Mouse (Mus musculus) CH12.LX (cell line): Measurements from ENCODE around the gene Trim40. TPM values are rescaled to one million over a fixed set of nuclear protein-coding genes. Genes with fewer than 3 reads are reported as not detected.

Source experiments
- DNase-seq: peaks from one replicate; pipeline ENCODE4 v3.0.0-alpha.2; 2013; ENCODE audit errors: extremely low read depth
- H3K27ac ChIP-seq: 2 replicates; pipeline ENCODE4 v1.5.1; 2012; ENCODE audit warnings: low read depth, mild to moderate bottlenecking, control low read depth, moderate library complexity; ENCODE audit not compliant: insufficient read depth
- H3K27me3 ChIP-seq: replicated peaks from 2 replicates; pipeline ENCODE3; 2012; ENCODE audit warnings: inconsistent platforms
- H3K36me3 ChIP-seq, 2 experiments: replicated peaks in 1 of 2; 2 replicates each; pipeline versions ENCODE3 to v1.6.1; 2012; ENCODE audit warnings: inconsistent platforms in 1 of 2, low read length in 1 of 2, mild to moderate bottlenecking in 1 of 2, mixed read lengths in 1 of 2, moderate library complexity in 1 of 2; ENCODE audit not compliant: control insufficient read depth in 1 of 2, insufficient read depth in 1 of 2
- H3K4me1 ChIP-seq, 2 experiments: 2 replicates each; pipeline ENCODE4 v1.6.1; 2012; ENCODE audit warnings: inconsistent platforms in 1 of 2, moderate library complexity in 1 of 2; ENCODE audit not compliant: insufficient read depth in 2 of 2, control insufficient read depth in 1 of 2
- H3K4me2 ChIP-seq: 2 replicates; pipeline ENCODE4 v1.6.1; 2012; ENCODE audit warnings: low read depth, mild to moderate bottlenecking, control low read depth; ENCODE audit not compliant: poor library complexity, insufficient read depth, severe bottlenecking
- H3K4me3 ChIP-seq, 3 experiments: fragments of 150-350 bp in 1 of 3; sonication (generic) in 1 of 3; replicated peaks in 1 of 3; 2 replicates each; pipeline versions ENCODE3 to v1.5.1; 2011 to 2012; ENCODE audit warnings: low read depth in 2 of 3, low read length in 2 of 3, mild to moderate bottlenecking in 2 of 3, moderate library complexity in 2 of 3, control low read depth in 1 of 3, improper control_type of control experiment in 1 of 3, inconsistent platforms in 1 of 3, mixed read lengths in 1 of 3; ENCODE audit not compliant: poor library complexity in 1 of 3
- H3K79me2 ChIP-seq: replicated peaks from 2 replicates; pipeline ENCODE4 v1.6.1; 2012; ENCODE audit warnings: mild to moderate bottlenecking, moderate library complexity; ENCODE audit not compliant: control insufficient read depth, poor library complexity, insufficient read depth, severe bottlenecking; ENCODE audit errors: extremely low read depth
- H3K9ac ChIP-seq: 2 replicates; pipeline ENCODE4 v1.6.1; 2012; ENCODE audit warnings: low read depth, mild to moderate bottlenecking, control low read depth, moderate library complexity; ENCODE audit not compliant: insufficient read depth
- H3K9me3 ChIP-seq: replicated peaks from 2 replicates; pipeline ENCODE3; 2012; ENCODE audit warnings: low read length, inconsistent platforms, mixed read lengths
- BHLHE40 ChIP-seq: IDR thresholded peaks from 2 replicates; pipeline ENCODE4 v1.6.1; 2011; ENCODE audit warnings: mild to moderate bottlenecking, low read depth, low read length, improper control_type of control experiment
- CHD1 ChIP-seq: IDR thresholded peaks from 2 replicates; pipeline ENCODE4 v1.6.1; 2012; ENCODE audit warnings: low read depth, low read length, improper control_type of control experiment, inconsistent platforms
- CHD2 ChIP-seq: IDR thresholded peaks from 2 replicates; pipeline ENCODE4 v1.6.1; 2011; ENCODE audit warnings: low read length, improper control_type of control experiment
- CTCF ChIP-seq, 2 experiments: IDR thresholded peaks in 1 of 2; conservative IDR thresholded peaks in 1 of 2; 2 replicates each; pipeline ENCODE4 v1.5.1; 2011 to 2012; ENCODE audit warnings: low read depth in 2 of 2, low read length in 2 of 2, improper control_type of control experiment in 1 of 2, inconsistent platforms in 1 of 2, mild to moderate bottlenecking in 1 of 2, moderate library complexity in 1 of 2
- E2F4 ChIP-seq: IDR thresholded peaks from 2 replicates; pipeline ENCODE4 v1.6.1; 2011; ENCODE audit warnings: low read depth, low read length, improper control_type of control experiment; ENCODE audit not compliant: insufficient replicate concordance
- ELF1 ChIP-seq: IDR thresholded peaks from 2 replicates; pipeline ENCODE4 v1.6.1; 2014; ENCODE audit warnings: low read depth, mild to moderate bottlenecking, inconsistent platforms, low read length, improper control_type of control experiment
- EP300 ChIP-seq: IDR thresholded peaks from 2 replicates; pipeline ENCODE4 v1.6.1; 2011; ENCODE audit warnings: low read length, improper control_type of control experiment
- ETS1 ChIP-seq: conservative IDR thresholded peaks from 2 replicates; pipeline ENCODE4 v1.6.1; 2012; ENCODE audit warnings: low read depth, mild to moderate bottlenecking, inconsistent platforms, low read length, improper control_type of control experiment, moderate library complexity
- GABPA ChIP-seq: IDR thresholded peaks from 2 replicates; pipeline ENCODE4 v1.6.1; 2012; ENCODE audit warnings: low read depth, low read length, improper control_type of control experiment, inconsistent platforms; ENCODE audit not compliant: insufficient replicate concordance
- HCFC1 ChIP-seq: IDR thresholded peaks from 2 replicates; pipeline ENCODE4 v1.6.1; 2012; ENCODE audit warnings: low read depth, mild to moderate bottlenecking, inconsistent platforms, low read length, improper control_type of control experiment
- IRF4 ChIP-seq: IDR thresholded peaks from 2 replicates; pipeline ENCODE4 v1.6.1; 2014; ENCODE audit warnings: low read depth, mild to moderate bottlenecking, inconsistent platforms, low read length, improper control_type of control experiment
- JUN ChIP-seq: IDR thresholded peaks from 2 replicates; pipeline ENCODE4 v1.6.1; 2011; ENCODE audit warnings: low read depth, mild to moderate bottlenecking, low read length, improper control_type of control experiment, moderate library complexity; ENCODE audit not compliant: insufficient read depth
- JUND ChIP-seq: conservative IDR thresholded peaks from 2 replicates; pipeline ENCODE4 v1.6.1; 2011; ENCODE audit warnings: low read depth, low read length, improper control_type of control experiment
- KAT2A ChIP-seq: IDR thresholded peaks from 2 replicates; pipeline ENCODE4 v1.6.1; 2012; ENCODE audit warnings: low read length, improper control_type of control experiment, inconsistent platforms; ENCODE audit not compliant: insufficient replicate concordance
- MAFK ChIP-seq: IDR thresholded peaks from 2 replicates; pipeline ENCODE4 v1.6.1; 2011; ENCODE audit warnings: low read length, improper control_type of control experiment; ENCODE audit not compliant: insufficient replicate concordance
- MAX ChIP-seq: IDR thresholded peaks from 2 replicates; pipeline ENCODE4 v1.6.1; 2011; ENCODE audit warnings: low read length, improper control_type of control experiment
- MAZ ChIP-seq: IDR thresholded peaks from 2 replicates; pipeline ENCODE4 v1.6.1; 2012; ENCODE audit warnings: low read depth, mild to moderate bottlenecking, inconsistent platforms, low read length, improper control_type of control experiment, moderate library complexity
- MEF2A ChIP-seq: IDR thresholded peaks from 2 replicates; pipeline ENCODE4 v1.6.1; 2014; ENCODE audit warnings: low read depth, mild to moderate bottlenecking, inconsistent platforms, low read length, improper control_type of control experiment, borderline replicate concordance
- MXI1 ChIP-seq: IDR thresholded peaks from 2 replicates; pipeline ENCODE4 v1.6.1; 2011; ENCODE audit warnings: mild to moderate bottlenecking, low read depth, low read length, improper control_type of control experiment
- MYC ChIP-seq: IDR thresholded peaks from 2 replicates; pipeline ENCODE4 v1.6.1; 2011; ENCODE audit warnings: low read depth, mild to moderate bottlenecking, improper control_type of control experiment, low read length
- NELFE ChIP-seq: IDR thresholded peaks from 2 replicates; pipeline ENCODE4 v1.6.1; 2011; ENCODE audit warnings: low read depth, low read length, improper control_type of control experiment
- NRF1 ChIP-seq: IDR thresholded peaks from 2 replicates; pipeline ENCODE4 v1.6.1; 2014; ENCODE audit warnings: low read depth, mild to moderate bottlenecking, inconsistent platforms, low read length, improper control_type of control experiment, moderate library complexity
- PAX5 ChIP-seq: IDR thresholded peaks from 2 replicates; pipeline ENCODE4 v1.6.1; 2012; ENCODE audit warnings: low read length, inconsistent platforms, mixed read lengths
- POLR2A ChIP-seq: IDR thresholded peaks from 2 replicates; pipeline ENCODE4 v1.6.1; 2011; ENCODE audit warnings: low read depth, mild to moderate bottlenecking, improper control_type of control experiment, low read length
- POLR2AphosphoS2 ChIP-seq: IDR thresholded peaks from 2 replicates; pipeline ENCODE4 v1.6.1; 2011; ENCODE audit warnings: low read depth, low read length, improper control_type of control experiment
- RAD21 ChIP-seq: IDR thresholded peaks from 2 replicates; pipeline ENCODE4 v1.6.1; 2011; ENCODE audit warnings: low read depth, mild to moderate bottlenecking, low read length, improper control_type of control experiment, moderate library complexity
- RCOR1 ChIP-seq: conservative IDR thresholded peaks from 2 replicates; pipeline ENCODE4 v1.6.1; 2012; ENCODE audit warnings: low read depth, mild to moderate bottlenecking, inconsistent platforms, low read length, improper control_type of control experiment
- SIN3A ChIP-seq: IDR thresholded peaks from 2 replicates; pipeline ENCODE4 v1.6.1; 2012; ENCODE audit warnings: low read length, improper control_type of control experiment, inconsistent platforms
- SMC3 ChIP-seq: IDR thresholded peaks from 2 replicates; pipeline ENCODE4 v1.6.1; 2011; ENCODE audit warnings: low read depth, low read length, improper control_type of control experiment
- TBP ChIP-seq: conservative IDR thresholded peaks from 2 replicates; pipeline ENCODE4 v1.6.1; 2011; ENCODE audit warnings: low read depth, low read length, improper control_type of control experiment
- TCF12 ChIP-seq: IDR thresholded peaks from 2 replicates; pipeline ENCODE4 v1.6.1; 2014; ENCODE audit warnings: low read depth, mild to moderate bottlenecking, inconsistent platforms, low read length, improper control_type of control experiment
- UBTF ChIP-seq: IDR thresholded peaks from 2 replicates; pipeline ENCODE4 v1.6.1; 2012; ENCODE audit warnings: low read depth, mild to moderate bottlenecking, inconsistent platforms, low read length, improper control_type of control experiment, moderate library complexity
- USF1 ChIP-seq: IDR thresholded peaks from 2 replicates; pipeline ENCODE4 v1.6.1; 2014; ENCODE audit warnings: low read depth, mild to moderate bottlenecking, inconsistent platforms, low read length, improper control_type of control experiment
- USF2 ChIP-seq: conservative IDR thresholded peaks from 2 replicates; pipeline ENCODE4 v1.6.1; 2011; ENCODE audit warnings: low read depth, low read length, improper control_type of control experiment
- ZC3H11A ChIP-seq: IDR thresholded peaks from 2 replicates; pipeline ENCODE4 v1.6.1; 2012; ENCODE audit warnings: low read depth, mild to moderate bottlenecking, inconsistent platforms, low read length, improper control_type of control experiment
- ZKSCAN1 ChIP-seq: IDR thresholded peaks from 2 replicates; pipeline ENCODE4 v1.6.1; 2012; ENCODE audit warnings: low read depth, inconsistent platforms, low read length, improper control_type of control experiment, borderline replicate concordance
- ZMIZ1 ChIP-seq: IDR thresholded peaks from 2 replicates; pipeline ENCODE4 v1.6.1; 2012; ENCODE audit warnings: low read depth, mild to moderate bottlenecking, inconsistent platforms, low read length, improper control_type of control experiment
- ZNF384 ChIP-seq: IDR thresholded peaks from 2 replicates; pipeline ENCODE4 v1.6.1; 2012; ENCODE audit warnings: low read depth, low read length, improper control_type of control experiment, inconsistent platforms
- dilution Hi-C: fragments of 300-500 bp; cut with MboI; formaldehyde crosslinking; loops from 2 replicates; pipeline ENCODE4 v1.14.3; 2020; ENCODE audit warnings: low sequenced_read_pairs; ENCODE audit not compliant: extremely low pct_unique_long_range_greater_than_20kb, extremely low pct_ligation_motif_present
- in situ Hi-C: fragments of 300-500 bp; cut with MboI; formaldehyde crosslinking; loops from 3 replicates; pipeline ENCODE4 v1.14.3; 2019; ENCODE audit warnings: low sequenced_read_pairs, low pct_ligation_motif_present, low pct_unique_long_range_greater_than_20kb, mixed read lengths
- polyA plus RNA-seq: library from polyadenylated mRNA; unstranded; fragments of >175 nt; gene quantifications from 2 replicates; pipeline ENCODE4 v1.2.1, GENCODE M21; 2012; ENCODE audit warnings: low read depth; ENCODE audit not compliant: insufficient read length
- total RNA-seq, 2 experiments: library from RNA; depleted of rRNA; stranded (reverse); fragments of 300-350 nt in 1 of 2; fragments of >200 nt in 1 of 2; gene quantifications; 2 replicates each; pipeline ENCODE4 v1.2.3; 2012 to 2014

Trim40 gene
- total and polyA plus RNA-seq, 3 experiments, result 0.14 TPM; not detected in 2

- dilution Hi-C loops (no loop called here), in situ Hi-C loops (loop anchor here (10.0 kb wide), 2 partner anchors 85 to 295 kb away; partner anchors contain the start of gene Olfr94)
- no peaks in the 10 kb centered on the region for H3K36me3 ChIP-seq
- no peak overlapping the region for H3K9ac ChIP-seq
- peak; percentile 14 for DNase-seq
- no peak overlapping the region for H3K4me2 ChIP-seq
- H3K9me3 ChIP-seq, result no peaks in the 10 kb centered on the region
- H3K27ac ChIP-seq, result no peak overlapping the region
- H3K27me3 ChIP-seq, result peaks cover 10% of the 10 kb centered on the region
- H3K4me1 ChIP-seq, result peaks cover 4 to 8% of the 10 kb centered on the region in 2 experiments; a peak in 2 of 4 replicates
- no peaks in the 10 kb centered on the region for H3K79me2 ChIP-seq
- H3K4me3 ChIP-seq, result no peak overlapping the region
- peak; percentile 51 for TF ChIP-seq JUND
- no peak for TF ChIP-seq MYC
- no peak for TF ChIP-seq CHD1
- no peak for TF ChIP-seq HCFC1
- TF ChIP-seq GABPA, result no peak
- TF ChIP-seq POLR2AphosphoS2, result no peak
- TF ChIP-seq POLR2A, result no peak
- TF ChIP-seq ZC3H11A, result no peak
- no peak for TF ChIP-seq CHD2
- no peak for TF ChIP-seq UBTF
- no peak for TF ChIP-seq NELFE
- TF ChIP-seq MEF2A, result no peak
- TF ChIP-seq MAZ, result no peak
- TF ChIP-seq ZNF384, result no peak
- TF ChIP-seq MXI1, result no peak
- TF ChIP-seq ELF1, result no peak
- TF ChIP-seq IRF4, result peak; percentile 47; the same call in 1 of the 2 replicates
- TF ChIP-seq ZMIZ1, result no peak
- TF ChIP-seq NRF1, result no peak
- TF ChIP-seq JUN, result peak; percentile 40; the same call in 1 of the 2 replicates
- no peak for TF ChIP-seq RAD21
- TF ChIP-seq TBP, result no peak
- no peak for TF ChIP-seq MAX
- no peak for TF ChIP-seq CTCF (conservative IDR thresholded peaks at IDR 0.05 in 1 of 2, IDR thresholded peaks at IDR 0.05 in 1 of 2; ENCODE audit: low read depth in 2 of 2, low read length in 2 of 2)
- TF ChIP-seq TCF12, result no peak
- TF ChIP-seq BHLHE40, result no peak
- no peak for TF ChIP-seq E2F4
- TF ChIP-seq RCOR1, result no peak
- TF ChIP-seq USF1, result no peak
- no peak for TF ChIP-seq ZKSCAN1
- TF ChIP-seq SMC3, result no peak
- TF ChIP-seq PAX5, result no peak
- no peak for TF ChIP-seq KAT2A
- TF ChIP-seq MAFK, result no peak
- peak; percentile 63; the same call in 1 of the 2 replicates for TF ChIP-seq EP300
- TF ChIP-seq ETS1, result no peak
- TF ChIP-seq USF2, result no peak
- TF ChIP-seq SIN3A, result peak; percentile 44; the same call in 1 of the 2 replicates
Observed at GRCm38 (mm10) chr17:36909802-36910201, 19.9 kb upstream of the Trim40 start.
